Mouse (Mus musculus) olfactory bulb, adult 2 months (tissue): ENCODE measurements around the gene Gm4559.

Source experiments
- CTCF ChIP-seq: fragments of 200-500 bp; IDR thresholded peaks from 2 replicates; pipeline ENCODE4 v1.5.1; 2012; ENCODE audit warnings: low read depth, mild to moderate bottlenecking, low read length, moderate library complexity; ENCODE audit not compliant: insufficient read depth
- POLR2A ChIP-seq: fragments of 200-500 bp; IDR thresholded peaks from 2 replicates; pipeline ENCODE4 v1.6.1; 2012; ENCODE audit warnings: mild to moderate bottlenecking, low read depth, low read length, moderate library complexity; ENCODE audit not compliant: insufficient read depth

GRCm38 (mm10) chr7:142224518-142224917 is 49.6 kb downstream of the Gm4559 start:
- TF ChIP-seq CTCF (no peak), POLR2A (no peak)
